Mouse (Mus musculus): ENCODE measurements at regions not wholly inside any gene's neighbourhood (a gene's known extent, or its start where the extent isn't known, plus 50 kb on each side); places are given as distances from the start of the nearest gene placed in this dataset.

GRCm38 (mm10) chr4:62881824-62882223 lies 83.5 kb upstream of the Zfp618 start:
- no peak for DNase-seq (ENCODE audit: low spot score in 2 of 2)

DNA sequence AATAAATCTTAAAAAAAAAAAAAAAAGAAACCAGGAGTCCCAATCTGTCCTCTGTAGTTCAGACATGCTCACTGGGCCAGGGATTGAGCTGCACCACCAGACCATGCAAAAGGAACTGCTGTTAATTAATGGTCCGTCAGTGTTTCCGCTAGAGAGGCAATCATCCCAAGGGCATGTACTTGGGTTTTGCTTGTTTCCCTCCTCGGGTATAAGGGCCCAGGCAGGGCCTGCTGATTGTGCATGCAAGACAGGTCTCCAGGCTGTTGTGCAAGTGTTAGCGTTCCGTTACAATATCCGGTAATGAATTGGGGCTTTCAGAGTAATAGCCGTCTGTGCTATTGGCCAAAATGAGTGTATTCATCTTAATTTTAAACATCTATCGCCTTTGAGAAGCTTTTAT lies 83.1 kb upstream of the Zfp618 start:
- DNase-seq (ENCODE audit: low spot score in 2 of 2), result no peak

- DNase-seq (ENCODE audit: low spot score in 2 of 2), result no peak
These were observed 76.6 kb upstream of the Zfp618 start for GRCm38 (mm10) chr4:62888736-62889135.

DNA sequence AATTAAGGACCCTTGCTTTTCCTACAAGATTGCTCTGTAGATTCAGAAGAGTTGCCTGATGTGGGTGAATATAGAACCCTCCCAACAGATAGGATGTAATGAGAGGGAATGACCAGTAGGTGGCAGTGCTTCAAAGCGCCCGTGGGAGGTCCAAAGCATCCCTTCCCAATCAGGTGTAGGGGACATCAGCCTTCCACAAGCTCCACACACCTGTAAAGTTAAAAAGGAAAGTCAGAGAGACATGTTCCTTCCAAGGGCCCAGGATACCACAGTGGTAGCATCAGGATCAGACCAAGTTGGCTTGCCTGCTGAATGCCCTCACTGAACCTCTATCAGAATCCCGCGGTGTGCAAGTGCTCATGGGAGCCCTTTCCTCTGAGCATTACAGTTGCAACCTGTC lies 75.7 kb upstream of the Zfp618 start:
- DNase-seq (ENCODE audit: low spot score in 2 of 2), result no peak

DNA sequence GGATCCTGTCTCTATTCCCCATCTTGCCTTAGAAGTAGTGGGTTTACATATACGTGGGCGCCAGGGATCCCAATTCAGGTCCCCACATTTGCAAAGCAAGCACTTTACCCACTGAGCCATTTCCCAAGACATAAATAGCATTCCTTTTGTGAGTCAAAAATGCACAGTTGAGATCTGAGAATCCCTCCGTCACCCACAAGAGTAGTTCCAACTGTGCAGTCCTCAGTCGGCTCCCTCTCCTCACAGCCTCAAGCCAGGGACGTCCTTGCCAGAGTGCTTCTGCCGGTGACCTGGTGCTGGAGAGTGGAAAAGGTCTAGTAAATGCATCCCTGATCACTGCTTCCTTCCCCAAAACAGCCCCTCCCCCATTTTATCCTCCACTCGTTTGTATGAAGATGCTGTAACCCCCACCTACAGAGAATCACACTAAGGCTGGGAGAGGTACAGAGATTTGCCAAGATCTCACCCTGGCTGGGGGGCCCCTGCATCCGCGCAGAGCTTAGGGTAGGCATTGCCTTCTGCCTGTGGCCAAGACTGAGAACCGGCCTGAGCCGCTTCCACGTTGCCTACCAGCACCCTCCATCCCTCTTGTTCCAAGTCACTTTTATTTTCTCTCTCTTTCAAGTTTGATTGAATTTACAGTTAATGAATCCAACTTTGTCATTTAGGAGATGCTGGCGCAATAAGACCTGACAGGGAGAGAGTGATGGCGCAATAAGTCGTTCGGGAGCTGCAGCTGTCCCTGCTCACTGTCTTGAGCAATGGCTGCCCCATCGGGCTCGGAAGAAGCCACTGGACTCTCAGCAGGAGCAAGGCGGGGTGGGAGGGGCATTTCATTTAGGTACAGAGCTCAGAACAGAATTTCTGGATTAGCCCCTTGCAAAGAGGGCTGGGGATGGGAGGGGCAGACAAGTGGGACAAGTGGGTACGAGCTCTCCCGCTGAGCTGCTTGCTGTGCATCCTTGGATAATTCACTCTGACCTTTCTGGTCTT lies 74.5 kb upstream of the Zfp618 start:
- DNase-seq (ENCODE audit: low spot score in 2 of 2), result no peak

- no peak for DNase-seq (ENCODE audit: low spot score in 2 of 2)
These were observed 52.5 kb upstream of the Zfp618 start for GRCm38 (mm10) chr4:62912891-62913290.
